Mouse (Mus musculus) brain, adult 2 months (tissue): ENCODE measurements around the gene Cideb.
A peak's percentile ranks its signal among the peaks of the same experiment; 100 is the strongest.

Source experiments
- DNase-seq: peaks from one replicate; pipeline ENCODE4 v3.0.0; 2011; ENCODE audit warnings: low read depth, low spot score

The Cideb gene

DNA sequence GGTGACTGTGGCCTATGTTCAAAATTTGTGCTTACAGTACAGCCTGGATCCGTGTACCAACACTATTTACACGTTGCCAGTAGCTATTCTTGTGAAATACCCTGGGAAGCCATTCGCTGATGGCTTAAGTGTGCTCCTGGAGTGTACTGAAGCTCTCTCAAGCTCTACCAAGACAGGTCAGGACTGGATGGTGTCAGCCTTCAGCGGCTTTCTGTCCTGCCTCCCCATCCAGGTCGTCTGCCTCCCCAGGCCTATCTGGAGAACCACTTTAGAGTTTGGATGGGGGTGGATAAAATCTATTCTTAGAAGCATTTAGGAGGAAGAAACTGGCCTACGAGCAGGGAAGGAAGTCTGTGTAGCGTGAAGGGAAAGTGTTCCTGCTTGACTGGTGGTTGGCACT, 4.9 kb upstream of the Cideb start:
- DNase-seq: peak; percentile 18

- peak; percentile 46 for DNase-seq
These were observed 4.0 kb upstream of the Cideb start for GRCm38 (mm10) chr14:55762001-55762821.

DNA sequence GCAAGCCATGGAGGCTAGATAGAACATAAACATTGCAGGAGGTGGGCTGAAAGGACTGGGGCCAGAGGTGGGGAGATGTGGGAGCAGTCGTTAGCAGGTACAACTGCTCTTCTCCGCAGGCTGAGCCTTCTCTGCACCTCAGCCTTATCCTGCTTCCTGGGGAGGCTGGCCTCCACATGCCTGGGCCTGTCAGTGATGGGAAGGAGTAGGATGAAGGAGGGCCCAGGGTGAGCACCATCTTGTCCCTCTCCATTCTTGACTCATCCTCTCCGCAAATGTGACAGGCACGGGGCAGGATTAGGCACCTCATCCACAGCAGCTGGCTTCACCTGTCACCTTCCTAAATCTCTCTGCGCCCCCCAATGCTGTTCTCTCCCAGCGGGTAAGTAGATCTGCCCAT, 2.9 kb upstream of the Cideb start, which contains the start of gene Ltb4r2:
TSS of gene Ltb4r2 (plus strand) at position 266 of the 400 bp plus-strand sequence.
- DNase-seq: no peak

GRCm38 (mm10) chr14:55760156-55760555, 1.9 kb upstream of the Cideb start:
- DNase-seq: peak; percentile 79

DNA sequence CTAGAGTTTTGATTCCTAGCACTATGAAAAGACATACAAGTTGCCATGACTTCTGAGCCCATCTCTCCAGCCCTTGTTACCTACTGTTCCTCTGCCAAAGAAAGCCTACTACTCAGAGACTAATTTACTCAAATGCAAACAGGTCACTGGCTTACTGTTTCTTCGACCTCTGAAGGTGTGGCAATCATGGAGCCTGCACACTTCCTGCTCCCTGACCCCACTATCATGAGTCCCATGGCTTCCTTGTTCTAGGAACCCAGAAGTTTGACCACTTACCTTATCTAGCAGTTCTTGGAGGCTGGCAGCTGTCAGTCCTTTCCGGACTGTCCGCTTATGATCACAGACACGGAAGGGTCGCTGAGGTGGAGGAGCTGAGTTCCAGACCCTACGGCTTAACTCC, 692 bp downstream of the Cideb start:
- no peak for DNase-seq

DNA sequence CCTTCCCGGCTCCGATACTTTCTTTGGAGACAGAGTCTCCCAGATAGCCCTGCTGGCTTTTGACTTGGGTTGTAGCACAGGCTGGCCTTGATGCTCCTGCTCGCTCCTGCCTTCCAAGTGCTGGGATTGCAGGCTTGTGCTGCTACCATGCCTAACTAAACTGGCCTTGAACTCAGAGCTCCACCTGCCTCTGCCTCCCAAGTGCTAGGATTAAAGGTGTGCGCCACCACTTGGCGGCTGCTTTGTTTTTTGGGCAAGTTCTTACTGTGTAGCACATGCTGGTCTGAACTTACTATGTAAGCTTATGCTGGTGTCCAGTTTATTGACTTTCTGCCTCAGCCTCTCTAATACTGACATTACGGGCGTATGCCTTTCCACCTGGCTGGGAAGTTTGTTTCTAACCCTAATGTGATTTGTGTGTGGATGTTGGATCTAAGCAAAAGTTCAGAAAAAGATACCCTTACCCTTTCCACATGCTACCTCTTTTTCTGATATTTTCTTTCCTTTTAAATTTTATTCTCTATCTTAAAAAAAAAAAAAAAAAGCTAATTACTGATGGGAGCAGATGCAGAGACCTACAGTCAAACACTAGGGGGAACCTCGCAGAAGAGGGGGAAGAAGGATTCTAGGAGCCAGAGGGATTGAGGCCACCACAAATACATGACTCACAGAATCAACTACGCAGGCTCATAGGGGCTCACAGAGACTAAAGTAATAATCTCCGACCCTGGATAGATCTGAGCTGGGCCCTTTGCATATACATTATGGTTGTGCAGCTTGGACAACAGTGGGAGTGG, 11.0 kb downstream of the Cideb start:
- no peak for DNase-seq

- DNase-seq: no peak
These were observed 12.4 kb downstream of the Cideb start for GRCm38 (mm10) chr14:55745861-55746237.

- DNase-seq: peak; percentile 92
These were observed 12.9 kb downstream of the Cideb start, which contains the start of the genes Dhrs1 and Nop9 for GRCm38 (mm10) chr14:55745180-55745860. Dhrs1 (minus strand) TSS chr14:55745690. Nop9 (plus strand) TSS chr14:55745693.

- peak; percentile 89 for DNase-seq
These were observed 14.5 kb downstream of the Cideb start for GRCm38 (mm10) chr14:55743711-55744110.

DNA sequence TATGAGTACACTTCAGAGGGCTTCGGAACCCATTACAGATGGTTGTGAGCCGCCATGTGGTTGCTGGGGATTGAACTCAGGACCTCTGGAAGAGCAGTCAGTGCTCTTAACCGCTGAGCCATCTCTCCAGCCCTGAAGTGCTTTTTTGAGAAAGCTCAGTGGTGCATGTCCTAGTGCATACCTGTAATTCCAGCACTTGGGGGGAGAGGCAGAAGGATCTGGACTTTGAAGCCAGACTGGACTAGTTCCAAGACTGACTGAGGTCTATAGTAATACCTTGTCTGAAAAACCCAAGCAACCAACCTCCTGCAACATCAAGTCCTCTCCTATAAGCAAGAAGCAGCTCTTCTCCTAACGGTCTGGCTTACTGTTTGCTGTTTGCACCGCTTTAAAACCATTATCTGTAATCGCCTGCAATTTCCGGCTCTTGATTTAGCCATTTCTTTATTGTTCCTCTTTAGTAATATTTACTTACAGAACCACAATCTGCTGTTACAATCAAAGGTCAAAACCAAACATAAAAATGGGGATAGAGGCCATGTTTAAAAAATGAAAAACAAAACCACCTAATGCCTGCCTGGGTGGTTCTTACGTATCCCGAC, 21.1 kb downstream of the Cideb start:
- DNase-seq: no peak

GRCm38 (mm10) chr14:55735758-55736157, 22.5 kb downstream of the Cideb start:
- no peak for DNase-seq

DNA sequence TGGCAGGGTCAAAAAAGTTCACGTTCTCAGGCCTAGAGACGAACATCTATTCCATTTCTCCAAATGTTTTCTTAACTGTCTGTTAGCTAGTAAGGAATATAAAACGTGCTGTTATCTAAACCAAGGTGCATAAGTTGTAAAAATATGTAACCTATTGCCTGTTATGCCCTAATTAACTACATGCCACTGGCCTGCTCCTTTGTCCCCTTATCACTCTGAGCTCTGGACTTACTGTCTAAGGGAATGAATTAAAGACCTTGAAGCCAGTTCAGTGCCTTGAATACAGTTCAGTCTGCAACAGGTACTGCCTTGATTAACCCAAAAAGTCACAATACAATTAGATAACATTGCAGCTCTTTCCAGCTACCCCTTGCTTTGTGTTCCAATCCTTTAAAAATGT, 22.9 kb downstream of the Cideb start:
- no peak for DNase-seq

DNA sequence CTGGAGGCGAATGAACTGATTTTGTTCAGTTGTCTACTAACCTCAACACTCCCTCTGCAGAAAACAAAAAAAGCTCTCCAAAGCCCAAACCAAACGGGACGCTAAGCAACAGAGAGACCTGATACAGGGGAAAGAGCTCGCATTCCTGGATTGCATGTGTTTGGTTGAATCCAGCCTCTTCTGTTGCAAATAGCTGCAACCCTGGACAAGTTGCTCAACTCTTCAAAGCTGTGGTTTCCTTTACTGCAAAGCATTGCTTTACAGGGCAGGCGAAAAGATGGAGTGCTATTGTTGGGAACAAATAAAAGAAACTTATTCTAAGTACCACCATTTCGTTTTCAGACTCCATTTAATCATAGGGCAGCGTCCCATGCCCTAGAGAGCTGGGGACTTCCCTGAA, 23.4 kb downstream of the Cideb start:
- DNase-seq: no peak

GRCm38 (mm10) chr14:55733889-55734288, 24.4 kb downstream of the Cideb start:
- DNase-seq: no peak

- peak; percentile 71 for DNase-seq
These were observed 27.7 kb downstream of the Cideb start for GRCm38 (mm10) chr14:55730531-55731032.

DNA sequence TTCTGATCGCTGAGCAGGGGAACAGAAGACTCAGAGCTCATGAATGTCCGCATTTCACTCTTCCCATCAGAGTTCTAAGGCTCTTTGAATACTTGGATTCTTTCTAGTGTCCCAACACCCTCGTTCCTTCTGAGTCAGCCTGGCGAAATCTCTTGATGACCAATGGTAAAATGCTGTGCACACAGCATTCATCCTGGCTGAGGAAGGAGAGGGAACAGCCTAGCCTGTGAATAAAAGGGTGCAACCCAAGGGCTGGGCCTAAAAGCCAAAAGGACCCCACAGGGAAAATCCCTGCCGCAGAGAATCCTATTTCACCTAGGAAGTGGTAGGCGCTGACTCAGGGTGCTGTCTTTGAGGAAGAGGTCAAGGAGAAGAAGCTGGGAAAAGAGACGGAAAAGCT, 28.1 kb downstream of the Cideb start:
- DNase-seq: no peak

GRCm38 (mm10) chr14:55727889-55728685, 30.2 kb downstream of the Cideb start:
- no peak for DNase-seq

DNA sequence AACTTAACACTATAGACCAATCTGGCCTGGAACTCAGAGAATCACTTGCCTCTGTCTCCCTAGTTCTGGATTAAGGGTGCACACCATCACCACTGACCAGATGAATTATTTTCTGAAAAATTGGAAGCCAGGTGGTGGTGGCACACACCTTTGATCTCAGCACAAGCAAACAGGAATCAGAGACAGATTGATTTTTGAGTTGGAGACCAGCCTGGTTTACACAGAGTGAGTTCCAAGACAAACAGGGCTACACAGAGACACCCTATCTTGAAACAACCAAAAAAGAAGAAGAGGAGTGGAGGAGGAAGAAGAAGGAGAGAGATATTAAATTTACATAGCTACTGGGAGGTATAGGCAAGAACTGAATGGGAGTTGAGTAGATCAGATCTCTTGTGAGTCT, 32.0 kb downstream of the Cideb start:
- no peak for DNase-seq

DNA sequence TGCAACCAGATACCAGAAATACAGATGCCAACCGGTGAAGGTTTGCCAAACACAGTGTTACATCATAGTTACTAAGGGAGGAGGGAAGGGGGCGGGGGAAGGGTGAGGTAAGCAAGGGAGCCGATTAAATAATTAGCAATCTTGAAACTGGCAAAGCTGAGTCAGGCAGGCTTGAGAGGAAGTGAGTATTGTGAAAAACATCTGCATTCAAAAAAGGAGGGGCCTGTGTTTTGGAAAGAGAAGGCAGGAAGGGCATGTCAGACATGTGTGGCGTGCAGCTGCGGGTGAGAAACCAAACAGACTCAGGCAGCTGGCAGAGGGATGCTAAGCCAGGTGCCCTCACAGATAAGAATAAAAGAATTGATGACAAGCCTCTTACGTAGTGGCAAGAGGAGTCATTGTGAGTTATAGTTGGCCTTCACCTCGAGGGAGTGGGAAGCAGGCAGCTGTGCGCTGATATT, 33.8 kb downstream of the Cideb start:
- no peak for DNase-seq

GRCm38 (mm10) chr14:55723433-55723832, 34.8 kb downstream of the Cideb start:
- no peak for DNase-seq
